Mouse (Mus musculus): ENCODE measurements at regions not wholly inside any gene's neighbourhood (a gene's known extent, or its start where the extent isn't known, plus 50 kb on each side); places are given as distances from the start of the nearest gene placed in this dataset.

DNA sequence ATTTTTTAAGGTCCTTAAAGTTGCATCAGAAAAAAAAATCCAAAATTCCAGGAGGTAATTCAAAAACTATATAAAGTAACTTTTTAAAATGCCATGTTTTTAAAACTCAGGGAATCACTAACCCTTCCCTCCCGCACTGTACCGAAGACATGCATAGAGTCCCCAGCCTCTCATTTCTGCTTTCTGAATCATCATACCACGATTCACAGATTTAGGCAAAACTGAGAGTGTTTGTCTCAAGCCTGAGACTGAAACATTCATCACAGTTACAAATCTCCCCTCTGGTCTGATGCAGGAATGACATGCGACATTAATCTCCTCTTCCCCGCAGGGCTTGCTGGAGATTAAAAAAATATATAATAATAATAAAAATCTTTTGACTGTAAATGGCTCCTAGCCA lies 291.8 kb upstream of the Clec14a start:
- no peak for TF ChIP-seq CTCF (IDR thresholded peaks at IDR 0.05; ENCODE audit: low read depth)
- no peak for TF ChIP-seq EP300 (optimal IDR thresholded peaks at IDR 0.05)
